Mouse (Mus musculus): ENCODE measurements at regions not wholly inside any gene's neighbourhood (a gene's known extent, or its start where the extent isn't known, plus 50 kb on each side); places are given as distances from the start of the nearest gene placed in this dataset.

GRCm38 (mm10) chr12:49946752-49947260, 561.8 kb downstream of the Gm43517 start:
- no peak for DNase-seq (ENCODE audit: extremely low spot score)

DNA sequence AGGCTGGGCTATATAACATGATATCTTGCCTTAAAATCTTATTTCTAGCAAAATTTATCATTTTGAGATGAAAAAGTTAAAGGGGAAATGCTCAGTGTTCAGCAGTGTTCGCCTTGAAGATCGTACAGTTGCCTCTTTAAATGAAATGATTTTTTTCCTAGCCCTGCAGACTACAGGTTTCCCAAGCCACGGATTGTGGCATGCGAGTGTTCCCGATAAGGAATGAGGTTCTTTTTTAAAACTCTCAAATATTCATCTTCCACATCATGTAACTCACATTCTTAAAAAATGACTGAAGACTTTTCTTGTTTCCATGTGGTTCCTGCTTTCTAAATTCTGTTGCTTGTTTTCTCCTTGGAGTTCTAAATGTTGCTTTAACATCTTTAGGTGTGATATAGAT, 566.0 kb downstream of the Gm43517 start:
- DNase-seq (ENCODE audit: extremely low spot score) = no peak

DNA sequence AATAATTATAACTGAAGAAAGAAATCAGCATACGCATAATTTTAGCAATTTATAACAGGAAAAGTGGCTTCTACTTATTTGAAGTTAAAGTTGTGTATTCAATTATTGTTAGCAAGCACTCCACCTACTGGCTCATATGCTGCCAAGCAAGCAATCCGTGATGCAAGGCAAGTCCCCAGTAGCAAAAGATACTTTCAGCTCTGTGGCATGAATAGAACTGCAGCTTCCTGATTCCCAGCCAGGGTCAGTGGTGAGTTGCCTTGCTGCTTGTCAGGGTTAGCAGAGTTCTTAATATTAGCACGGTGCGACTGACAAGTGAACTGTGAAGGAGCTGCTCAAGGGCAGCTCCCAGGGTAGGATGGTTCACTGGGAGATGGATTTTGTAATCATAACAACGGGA, 566.8 kb downstream of the Gm43517 start:
- DNase-seq (ENCODE audit: extremely low spot score) = peak; percentile 23

DNA sequence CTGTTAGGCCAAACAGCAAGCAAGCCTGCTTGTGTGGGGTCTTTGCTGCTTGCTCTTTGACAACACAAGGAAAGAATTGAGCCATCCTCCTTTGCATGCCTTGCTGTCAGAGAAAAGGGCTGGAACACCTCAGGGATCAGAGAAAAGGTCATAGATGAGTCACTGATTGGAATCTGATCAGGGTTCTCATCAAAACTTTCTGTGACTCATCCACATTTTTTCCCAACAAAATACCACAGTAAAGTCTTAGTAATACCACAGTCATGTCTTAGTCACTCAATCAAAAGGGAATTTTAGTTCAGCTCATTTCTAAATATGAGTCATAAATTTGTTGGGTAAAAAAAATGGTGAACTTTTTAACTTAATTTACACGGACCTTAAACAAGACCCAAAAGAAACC, 583.1 kb downstream of the Gm43517 start:
- no peak for DNase-seq (ENCODE audit: extremely low spot score)

GRCm38 (mm10) chr12:49969546-49969945, 584.6 kb downstream of the Gm43517 start:
- DNase-seq (ENCODE audit: extremely low spot score) = no peak

DNA sequence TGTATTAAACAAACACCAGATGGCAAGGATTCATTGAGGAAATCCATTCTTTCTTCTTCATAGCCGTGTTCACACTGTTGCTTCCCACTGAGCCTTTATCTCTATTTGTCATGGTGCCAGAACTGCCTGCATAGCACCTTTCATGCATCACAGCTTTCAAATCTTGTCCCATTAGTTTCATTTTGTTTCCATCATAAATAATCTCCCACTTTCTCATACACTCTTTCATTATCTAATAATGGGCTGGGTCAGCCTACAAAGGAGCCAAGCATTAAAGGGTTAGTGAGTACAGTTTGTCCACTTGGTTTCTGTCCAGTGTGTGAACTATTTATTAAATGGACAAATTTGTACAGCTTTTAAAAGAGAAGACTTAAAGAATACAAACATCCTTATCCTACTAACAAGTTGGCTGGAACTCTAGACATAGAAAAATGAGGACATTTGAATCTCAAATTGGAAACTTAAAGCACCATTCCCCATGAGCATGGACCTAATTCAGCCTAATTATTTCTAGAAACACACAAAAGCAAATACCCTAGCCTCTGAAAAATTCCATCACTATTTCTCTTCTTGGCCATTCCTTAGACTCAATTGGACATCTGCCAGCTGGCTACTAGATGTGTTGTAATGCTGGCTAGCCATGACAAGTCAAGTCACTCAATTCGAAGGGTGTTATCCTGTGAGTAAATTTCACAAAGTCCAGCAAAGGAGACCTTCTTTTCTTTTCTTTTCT, 589.8 kb downstream of the Gm43517 start:
- DNase-seq (ENCODE audit: extremely low spot score) = peak; percentile 27

- DNase-seq (ENCODE audit: extremely low spot score) = no peak
These were observed 590.6 kb downstream of the Gm43517 start for GRCm38 (mm10) chr12:49975553-49975952.

DNA sequence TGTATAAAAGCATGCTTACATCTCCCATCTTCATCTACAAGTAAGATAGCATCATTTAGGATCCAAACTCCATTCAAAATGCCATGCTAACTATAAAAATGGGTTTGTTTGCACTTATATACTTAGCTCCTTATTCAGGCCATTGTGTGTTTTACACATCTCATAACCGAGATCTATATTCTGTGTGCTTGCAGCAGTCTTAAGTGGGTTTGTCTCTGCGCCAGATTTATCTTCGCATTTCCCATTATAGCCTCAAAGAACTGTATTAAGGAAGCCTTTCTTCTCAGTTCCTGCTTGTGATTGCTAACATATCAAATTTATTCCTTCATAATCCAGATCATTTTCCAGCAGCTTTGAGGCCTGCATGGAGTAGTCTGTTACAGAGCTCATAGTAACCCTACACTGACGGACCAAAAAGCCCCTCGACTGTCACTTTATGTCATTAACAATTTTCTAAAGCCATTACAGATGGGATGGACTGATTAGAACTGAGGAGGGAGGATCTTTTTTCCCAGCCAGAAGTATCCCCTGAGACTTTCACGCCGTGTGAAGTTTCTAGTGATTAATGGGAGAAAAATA, 607.6 kb downstream of the Gm43517 start:
- no peak for DNase-seq (ENCODE audit: extremely low spot score)

DNA sequence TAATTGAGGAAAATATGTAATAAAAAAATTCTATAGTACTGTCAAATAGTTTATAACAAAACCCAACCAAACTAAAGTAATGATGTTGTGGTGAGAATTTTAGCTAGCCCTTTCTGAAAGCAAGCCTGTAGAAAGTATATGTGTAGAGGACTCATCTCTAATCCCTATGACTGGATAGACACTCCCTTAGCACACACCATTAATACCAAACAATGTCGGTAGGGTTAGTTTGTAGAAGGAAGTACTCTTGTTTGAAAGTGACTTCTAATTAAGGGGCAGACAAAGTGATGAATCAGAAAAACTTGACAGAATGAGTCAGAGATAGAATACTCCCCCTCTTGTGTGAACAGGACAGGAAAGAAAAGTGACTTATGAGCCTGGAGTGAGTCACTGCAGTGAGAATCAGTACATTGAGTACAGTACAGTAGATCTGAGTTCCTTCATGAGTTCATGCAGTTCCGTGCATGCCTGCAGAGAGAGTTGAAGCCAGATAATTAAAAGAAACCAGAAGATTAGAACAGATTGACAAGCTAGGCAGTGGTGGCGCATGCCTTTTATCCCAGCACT, 610.0 kb downstream of the Prkd1 start:
- DNase-seq (ENCODE audit: extremely low spot score) = no peak

DNA sequence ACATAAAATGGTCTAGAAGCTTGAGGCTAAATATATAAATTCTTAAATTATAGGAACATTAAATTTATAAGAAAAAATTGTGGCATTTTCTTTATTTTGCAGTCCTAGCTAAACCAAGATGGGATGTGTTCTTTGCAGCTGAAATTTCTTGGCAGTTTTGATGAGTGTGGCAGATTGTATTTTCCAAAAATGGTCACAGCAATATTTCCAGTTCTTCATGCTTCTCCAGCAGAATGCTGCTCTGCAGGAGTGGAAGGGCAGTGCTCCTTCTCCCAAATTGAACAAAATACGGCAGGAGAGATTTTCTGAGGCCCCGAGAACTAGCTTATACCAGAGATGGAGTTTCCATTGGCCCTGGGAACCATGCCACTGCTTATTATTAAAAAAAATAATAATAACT, 587.6 kb downstream of the Prkd1 start:
- no peak for DNase-seq (ENCODE audit: extremely low spot score)

DNA sequence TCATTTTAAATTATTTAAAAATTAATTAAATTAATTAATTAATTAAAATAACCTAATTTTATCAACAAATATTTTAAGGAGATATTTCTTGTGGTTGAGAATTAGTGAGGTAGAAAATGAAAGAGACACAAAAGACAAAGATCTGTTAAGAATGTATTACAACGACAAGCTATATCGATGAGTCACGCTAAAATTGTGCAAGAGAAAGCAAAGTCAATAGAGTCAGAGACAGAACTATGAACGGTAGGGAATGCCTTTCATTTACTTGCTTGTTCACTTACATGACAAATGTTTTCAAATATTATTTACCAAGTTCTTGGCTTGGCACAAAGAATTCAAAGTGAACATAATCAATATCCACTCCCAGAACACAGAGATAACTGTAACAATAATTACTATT, 582.5 kb downstream of the Prkd1 start:
- DNase-seq (ENCODE audit: extremely low spot score) = no peak

GRCm38 (mm10) chr12:50071797-50072196, 577.1 kb downstream of the Prkd1 start:
- no peak for DNase-seq (ENCODE audit: extremely low spot score)

DNA sequence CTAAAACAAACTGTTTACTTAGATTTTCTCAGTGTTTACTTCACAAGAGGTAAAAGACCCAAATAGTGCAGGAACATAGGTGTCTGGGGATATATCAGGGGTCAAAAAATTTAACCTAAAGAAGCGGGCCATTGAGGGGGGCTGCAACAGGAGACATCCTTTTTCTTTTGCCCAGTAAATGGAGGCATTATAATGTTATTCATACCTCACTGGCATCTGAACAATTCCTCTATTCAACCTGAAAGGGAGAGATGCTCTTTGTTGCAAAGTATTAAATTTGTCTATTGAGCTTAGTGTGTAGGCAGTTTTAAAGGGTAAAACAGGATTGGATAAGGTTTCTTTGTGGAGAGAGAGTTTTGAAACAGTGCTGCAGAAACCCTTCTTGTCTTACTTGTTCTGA, 576.5 kb downstream of the Prkd1 start:
- DNase-seq (ENCODE audit: extremely low spot score) = peak; percentile 11

- no peak for DNase-seq (ENCODE audit: extremely low spot score)
These were observed 575.2 kb downstream of the Prkd1 start for GRCm38 (mm10) chr12:50073684-50074083.

GRCm38 (mm10) chr12:50081157-50081556, 567.7 kb downstream of the Prkd1 start:
- DNase-seq (ENCODE audit: extremely low spot score) = no peak

- no peak for DNase-seq (ENCODE audit: extremely low spot score)
These were observed 567.3 kb downstream of the Prkd1 start for GRCm38 (mm10) chr12:50081571-50081970.

DNA sequence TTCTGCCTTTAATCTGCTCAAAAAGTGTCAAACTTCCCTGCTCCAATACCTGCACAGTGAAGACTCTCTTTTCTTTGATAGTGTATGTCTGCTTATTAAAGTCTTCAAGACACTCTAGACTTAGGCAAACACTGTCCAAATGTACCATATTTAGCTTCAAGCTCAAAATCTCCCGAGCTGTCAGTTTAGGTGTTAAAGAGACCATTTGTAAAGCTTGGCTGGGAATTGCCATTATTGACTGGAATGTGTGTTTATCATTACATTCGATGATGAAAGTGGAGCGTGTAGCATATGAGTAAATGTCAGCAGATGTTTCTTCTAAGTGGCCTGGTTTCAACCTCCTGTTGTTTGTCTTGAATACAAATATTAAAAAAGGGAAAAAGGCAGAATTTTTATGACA, 564.4 kb downstream of the Prkd1 start:
- no peak for DNase-seq (ENCODE audit: extremely low spot score)

DNA sequence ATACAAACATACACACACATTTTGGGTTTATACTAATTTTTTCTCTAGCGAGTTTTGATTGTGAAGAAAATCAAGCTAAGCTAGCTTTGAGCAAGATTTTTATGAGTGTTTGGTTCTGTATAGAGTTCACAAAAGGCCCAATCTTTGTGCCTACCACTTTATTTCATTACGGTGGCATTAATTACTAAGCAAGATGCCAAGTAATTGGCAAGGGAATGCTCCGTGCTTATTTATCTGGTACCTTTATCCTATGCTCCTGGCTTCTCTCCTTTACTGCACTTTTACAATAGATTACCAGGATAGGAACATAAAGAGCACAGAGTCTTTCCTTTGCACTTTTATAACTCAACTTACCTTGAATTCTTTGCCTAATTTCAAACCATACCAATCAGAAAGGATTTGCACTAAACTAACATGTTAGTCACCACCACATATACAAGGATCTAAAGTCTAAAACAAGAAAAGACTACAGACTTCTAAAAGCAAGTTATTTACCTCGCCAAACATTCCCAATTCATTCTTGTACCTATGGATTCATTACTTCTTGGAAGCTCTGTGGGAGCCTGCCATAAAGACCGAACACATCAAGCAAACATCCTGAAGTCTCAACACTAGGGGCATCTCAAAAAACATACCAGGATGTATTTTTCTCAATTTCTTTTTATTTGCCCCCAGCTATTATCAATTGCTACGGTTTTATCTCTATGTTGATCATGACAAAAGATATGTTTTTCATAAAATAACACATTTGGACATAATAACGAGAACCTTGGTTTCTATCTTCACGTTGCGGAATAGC, 537.5 kb downstream of the Prkd1 start:
- DNase-seq (ENCODE audit: extremely low spot score) = no peak

- DNase-seq (ENCODE audit: extremely low spot score) = no peak
These were observed 536.8 kb downstream of the Prkd1 start for GRCm38 (mm10) chr12:50112081-50112491.

- peak; percentile 38 for DNase-seq (ENCODE audit: extremely low spot score)
These were observed 533.0 kb downstream of the Prkd1 start for GRCm38 (mm10) chr12:50115855-50116254.

GRCm38 (mm10) chr12:50118346-50118745, 530.6 kb downstream of the Prkd1 start:
- no peak for DNase-seq (ENCODE audit: extremely low spot score)

- no peak for DNase-seq (ENCODE audit: extremely low spot score)
These were observed 526.8 kb downstream of the Prkd1 start for GRCm38 (mm10) chr12:50122145-50122544.

Measured in embryo, embryonic 9.5 days (tissue).